Mouse (Mus musculus) heart, postnatal 14 days (tissue): ENCODE data around the gene Anapc16. TPM values are rescaled to one million over a fixed set of nuclear protein-coding genes. Genes with fewer than 3 reads are reported as not detected.

Experiments used
- total RNA-seq, 2 experiments: library from RNA; stranded (reverse); gene quantifications; 2 replicates each; pipeline ENCODE4 v1.2.3; 2021

Gene Anapc16
- total RNA-seq, 2 experiments from 2014 or later, result 64.8 to 70.1 TPM

Other genes starting within 250 kb of the Anapc16 start
- 10 to 100 TPM; 34.7 to 35.7 TPM for gene Dnajb12, start 123.6 kb downstream of the Anapc16 start, total RNA-seq
- 100 to 1,000 TPM; 188 to 191 TPM for gene Ddit4, start 51.3 kb downstream of the Anapc16 start, total RNA-seq
- gene Ascc1, start 330 bp downstream of the Anapc16 start, total RNA-seq, result 10 to 100 TPM; 19.1 to 21.7 TPM
- 10 to 100 TPM; 11.5 to 18.0 TPM for gene Spock2, start 103.1 kb upstream of the Anapc16 start, total RNA-seq
- 1 to 10 TPM; 1.2 to 1.4 TPM for gene Chst3, start 216.1 kb upstream of the Anapc16 start, total RNA-seq